15 mouse cellular contexts compared by ENCODE assay signal in genomic region chr3:25657074-25657473, GRCm38 (mm10).
DNase-seq lines count a peak whose midpoint lies in the region; ATAC-seq lines count a peak whose summit lies in the region.
"Had no signal": no experiment of that assay in that cellular context is flagged by ENCODE, and none has a peak within 500 bp of the region (broad histone marks: within the 10 kb centered on the region; RNA-seq: fewer than 3 reads in every experiment).

No protein-coding gene starts in this region.

- no peak overlapping the region for H3K27ac ChIP-seq in hindbrain, embryonic 15.5 days (replicated peaks)
- no peak overlapping the region for H3K27ac ChIP-seq in hindbrain, embryonic 10.5 days
- H3K27ac ChIP-seq: embryonic facial prominence, embryonic 15.5 days; heart, adult 2 months; intestine, embryonic 15.5 days; liver, embryonic 13.5 days had no signal

- peak; percentile 63; the same call in 1 of the 2 replicates for ATAC-seq in hindbrain, embryonic 15.5 days (ENCODE audit: low FRiP score, low read depth)
- ATAC-seq: CD4-positive, CD25-positive, alpha-beta regulatory T cell, adult 4 months; intestine, embryonic 15.5 days had no signal

- WGBS in hindbrain, embryonic 15.5 days, result 81% methylated on average over 11 of the region's 11 CpGs
- WGBS in hindbrain, embryonic 10.5 days, result 90% methylated on average over 11 of the region's 11 CpGs

- no peaks in the 10 kb centered on the region for H3K4me1 ChIP-seq in hindbrain, embryonic 15.5 days (replicated peaks)
- no peaks in the 10 kb centered on the region for H3K4me1 ChIP-seq in hindbrain, embryonic 10.5 days (replicated peaks)
- H3K4me1 ChIP-seq: embryonic facial prominence, embryonic 15.5 days; intestine, embryonic 15.5 days; liver, embryonic 13.5 days had no signal

- H3K9me3 ChIP-seq in hindbrain, embryonic 15.5 days, result no peaks in the 10 kb centered on the region
- no peaks in the 10 kb centered on the region for H3K9me3 ChIP-seq in hindbrain, embryonic 10.5 days
- H3K9me3 ChIP-seq: embryonic facial prominence, embryonic 15.5 days; intestine, embryonic 15.5 days; liver, embryonic 13.5 days had no signal

- no peak overlapping the region for H3K9ac ChIP-seq in hindbrain, embryonic 15.5 days
- H3K9ac ChIP-seq: embryonic facial prominence, embryonic 15.5 days; intestine, embryonic 15.5 days; liver, embryonic 13.5 days had no signal

- no peaks in the 10 kb centered on the region for H3K36me3 ChIP-seq in hindbrain, embryonic 15.5 days
- H3K36me3 ChIP-seq in hindbrain, embryonic 10.5 days, result no peaks in the 10 kb centered on the region
- H3K36me3 ChIP-seq: embryonic facial prominence, embryonic 15.5 days; intestine, embryonic 15.5 days; liver, embryonic 13.5 days had no signal

- no peak for DNase-seq in hindbrain, embryonic 10.5 days (ENCODE audit: low spot score)
- peak; percentile 85 for DNase-seq in cerebellum, adult 11-12 months
- peak; percentile 90 to 93 for DNase-seq in cerebellum, postnatal 14 days
- peak; percentile 50 to 59 for DNase-seq in layer of hippocampus, postnatal 10 days (ENCODE audit: low spot score in 2 of 2)
- DNase-seq in right cerebral cortex, postnatal 4 days, result no peak
- no peak for DNase-seq in heart, adult 18-20 months
- DNase-seq in lung, postnatal 14 days, result no peak
- DNase-seq: heart, adult 2 months; kidney, postnatal 10 days; liver, embryonic 13.5 days; lung, postnatal 10 days had no signal

- no peak overlapping the region for H3K4me3 ChIP-seq in hindbrain, embryonic 15.5 days
- no peak overlapping the region for H3K4me3 ChIP-seq in hindbrain, embryonic 10.5 days
- H3K4me3 ChIP-seq: embryonic facial prominence, embryonic 15.5 days; heart, adult 2 months; intestine, embryonic 15.5 days; liver, embryonic 13.5 days had no signal

- no peaks in the 10 kb centered on the region for H3K27me3 ChIP-seq in hindbrain, embryonic 15.5 days
- H3K27me3 ChIP-seq in hindbrain, embryonic 10.5 days (ENCODE audit: insufficient read depth, poor library complexity, severe bottlenecking), result no peaks in the 10 kb centered on the region
- H3K27me3 ChIP-seq: embryonic facial prominence, embryonic 15.5 days; intestine, embryonic 15.5 days; liver, embryonic 13.5 days had no signal

- H3K4me2 ChIP-seq in hindbrain, embryonic 15.5 days, result no peak overlapping the region
- H3K4me2 ChIP-seq: embryonic facial prominence, embryonic 15.5 days; intestine, embryonic 15.5 days; liver, embryonic 13.5 days had no signal

Comparison
In these comparisons a context has a peak if more than half of its experiments do, and no peak if none do; other contexts are left out.
1. DNase-seq: peak in cerebellum, adult 11-12 months (single experiment), cerebellum, postnatal 14 days (2 of 2) and layer of hippocampus, postnatal 10 days (2 of 2); none in hindbrain, embryonic 10.5 days (single experiment), right cerebral cortex, postnatal 4 days (single experiment), heart, adult 18-20 months (0 of 2) and lung, postnatal 14 days (single experiment).